Mouse (Mus musculus) MEL (cell line): Measurements from ENCODE around the gene Gstp1.

Experiments used
- CTCF ChIP-seq, 3 experiments: IDR thresholded peaks in 2 of 3; conservative IDR thresholded peaks in 1 of 3; 2 replicates each; pipeline ENCODE4 v1.5.1; 2011 to 2012; ENCODE audit warnings: low read length in 3 of 3, low read depth in 2 of 3, mild to moderate bottlenecking in 2 of 3, improper control_type of control experiment in 1 of 3, inconsistent platforms in 1 of 3, mixed read lengths in 1 of 3, moderate library complexity in 1 of 3; ENCODE audit not compliant: control insufficient read depth in 1 of 3, insufficient read depth in 1 of 3, poor library complexity in 1 of 3, severe bottlenecking in 1 of 3
- EP300 ChIP-seq, 2 experiments: IDR thresholded peaks; 2 replicates each; pipeline ENCODE4 v1.6.1; 2011; ENCODE audit warnings: improper control_type of control experiment in 2 of 2, low read length in 2 of 2, low read depth in 1 of 2, mild to moderate bottlenecking in 1 of 2
- HCFC1 ChIP-seq: IDR thresholded peaks from 2 replicates; pipeline ENCODE4 v1.6.1; 2012; ENCODE audit warnings: low read depth, mild to moderate bottlenecking, inconsistent platforms, low read length, improper control_type of control experiment, moderate library complexity
- MAX ChIP-seq: IDR thresholded peaks from 2 replicates; pipeline ENCODE4 v1.6.1; 2011; ENCODE audit warnings: low read length, improper control_type of control experiment
- MXI1 ChIP-seq: IDR thresholded peaks from 2 replicates; pipeline ENCODE4 v1.6.1; 2011; ENCODE audit warnings: mild to moderate bottlenecking, low read depth, low read length, improper control_type of control experiment
- MYC ChIP-seq: IDR thresholded peaks from 2 replicates; pipeline ENCODE4 v1.6.1; 2011; ENCODE audit warnings: low read depth, mild to moderate bottlenecking, low read length, improper control_type of control experiment, moderate library complexity
- POLR2A ChIP-seq, 2 experiments: IDR thresholded peaks; 2 replicates each; pipeline ENCODE4 v1.6.1; 2011 to 2012; ENCODE audit warnings: low read length in 2 of 2, mild to moderate bottlenecking in 2 of 2, control low read depth in 1 of 2, improper control_type of control experiment in 1 of 2, low read depth in 1 of 2, moderate library complexity in 1 of 2; ENCODE audit not compliant: control insufficient read depth in 1 of 2, insufficient read depth in 1 of 2, poor library complexity in 1 of 2
- SMC3 ChIP-seq: IDR thresholded peaks from 2 replicates; pipeline ENCODE4 v1.6.1; 2011; ENCODE audit warnings: low read depth, low read length, improper control_type of control experiment
- USF1 ChIP-seq: IDR thresholded peaks from 2 replicates; pipeline ENCODE4 v1.6.1; 2014; ENCODE audit warnings: low read depth, mild to moderate bottlenecking, inconsistent platforms, low read length, improper control_type of control experiment, moderate library complexity

DNA sequence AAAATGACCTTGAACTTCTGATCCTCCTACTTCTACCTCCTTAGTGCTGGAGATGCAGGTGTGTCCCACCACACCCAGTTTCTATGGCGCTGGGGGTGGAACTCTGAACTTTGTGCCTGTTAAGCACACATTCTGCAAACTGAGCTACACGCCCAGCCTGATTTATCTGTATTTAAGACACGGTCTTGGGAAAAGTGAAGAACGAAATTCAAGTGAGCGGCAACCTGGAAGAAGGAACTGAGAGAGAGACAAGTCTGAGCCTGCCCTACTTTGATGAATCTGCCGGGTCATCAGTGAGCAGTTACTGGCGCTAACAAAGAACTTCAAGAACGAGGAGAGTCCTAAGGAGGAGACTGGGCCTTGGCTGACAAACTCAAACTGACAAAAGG, 9.1 kb upstream of the Gstp1 start:
- no peak for TF ChIP-seq MYC
- no peak for TF ChIP-seq USF1
- TF ChIP-seq CTCF (IDR thresholded peaks at IDR 0.05 in 2 of 3, conservative IDR thresholded peaks at IDR 0.05 in 1 of 3; ENCODE audit: control insufficient read depth in 1 of 3, insufficient read depth in 1 of 3, low read depth in 2 of 3, low read length in 3 of 3, poor library complexity in 1 of 3, severe bottlenecking in 1 of 3) = no peak
- TF ChIP-seq POLR2A (IDR thresholded peaks at IDR 0.05; ENCODE audit: control insufficient read depth in 1 of 2, insufficient read depth in 1 of 2, low read depth in 1 of 2, low read length in 2 of 2, poor library complexity in 1 of 2) = no peak
- no peak for TF ChIP-seq HCFC1
- TF ChIP-seq MXI1 = no peak
- no peak for TF ChIP-seq SMC3
- TF ChIP-seq EP300 (IDR thresholded peaks at IDR 0.05; ENCODE audit: low read depth in 1 of 2, low read length in 2 of 2) = no peak
- no peak for TF ChIP-seq MAX
